Mouse (Mus musculus) neural tube, embryonic 13.5 days (tissue): ENCODE measurements around the gene Fbxo45. TPM values are rescaled to one million over a fixed set of nuclear protein-coding genes. Genes with fewer than 3 reads are reported as not detected.

Experiments used
- ATAC-seq: fragments of 200-750 bp; cut with Nextera tagmentation; 2 replicates; pipeline ENCODE4 v1.8.0; 2017; ENCODE audit warnings: low read depth, mild to moderate bottlenecking, moderate TSS enrichment, moderate library complexity
- H3K27ac ChIP-seq: fragments of 300-500 bp; sonication (generic); replicated peaks from 2 replicates; pipeline ENCODE4 v1.5.1; 2015; ENCODE audit warnings: moderate library complexity, mild to moderate bottlenecking, inconsistent platforms
- H3K27me3 ChIP-seq: fragments of 300-500 bp; sonication (generic); 2 replicates; pipeline ENCODE4 v1.6.1; 2015; ENCODE audit warnings: mild to moderate bottlenecking, inconsistent platforms
- H3K36me3 ChIP-seq: fragments of 300-500 bp; sonication (generic); 2 replicates; pipeline ENCODE4 v1.6.1; 2015; ENCODE audit warnings: mild to moderate bottlenecking, inconsistent platforms
- H3K4me1 ChIP-seq: fragments of 300-500 bp; sonication (generic); replicated peaks from 2 replicates; pipeline ENCODE4 v1.6.1; 2015; ENCODE audit warnings: inconsistent platforms
- H3K4me2 ChIP-seq: fragments of 300-500 bp; sonication (generic); 2 replicates; pipeline ENCODE4 v1.6.1; 2015; ENCODE audit warnings: inconsistent platforms, mild to moderate bottlenecking, moderate library complexity
- H3K4me3 ChIP-seq: fragments of 300-500 bp; sonication (generic); 2 replicates; pipeline ENCODE4 v1.5.1; 2015; ENCODE audit warnings: mild to moderate bottlenecking, inconsistent platforms
- H3K9ac ChIP-seq: fragments of 300-500 bp; sonication (generic); 2 replicates; pipeline ENCODE4 v1.6.1; 2015; ENCODE audit warnings: moderate library complexity, mild to moderate bottlenecking, inconsistent platforms
- H3K9me3 ChIP-seq: fragments of 300-500 bp; sonication (generic); 2 replicates; pipeline ENCODE4 v1.6.1; 2016; ENCODE audit warnings: inconsistent platforms
- WGBS: fragments of 180-500 bp; shearing (Covaris S2); methylation state at CpG from one replicate; pipeline ENCODE4 v1.1.7; 2015; 5-methylcytosine and 5-hydroxymethylcytosine counted together
- microRNA counts: library from miRNA; unstranded; fragments of <30 nt; microRNA quantifications from one replicate; lab custom pipeline; 2016
- microRNA-seq: library from miRNA; unstranded; fragments of <30 nt; microRNA quantifications from one replicate; pipeline ENCODE4, GENCODE M21; 2016
- polyA plus RNA-seq: library from polyadenylated mRNA; unstranded; fragments of >200 nt; fragmentation: Nextera tagmentation; extraction: Ambion mirVana; gene quantifications from 2 replicates; pipeline ENCODE4 v1.2.1, GENCODE M21; 2015

The Fbxo45 gene
- polyA plus RNA-seq, 1 experiment from 2014 or later: 18.4 TPM

DNA sequence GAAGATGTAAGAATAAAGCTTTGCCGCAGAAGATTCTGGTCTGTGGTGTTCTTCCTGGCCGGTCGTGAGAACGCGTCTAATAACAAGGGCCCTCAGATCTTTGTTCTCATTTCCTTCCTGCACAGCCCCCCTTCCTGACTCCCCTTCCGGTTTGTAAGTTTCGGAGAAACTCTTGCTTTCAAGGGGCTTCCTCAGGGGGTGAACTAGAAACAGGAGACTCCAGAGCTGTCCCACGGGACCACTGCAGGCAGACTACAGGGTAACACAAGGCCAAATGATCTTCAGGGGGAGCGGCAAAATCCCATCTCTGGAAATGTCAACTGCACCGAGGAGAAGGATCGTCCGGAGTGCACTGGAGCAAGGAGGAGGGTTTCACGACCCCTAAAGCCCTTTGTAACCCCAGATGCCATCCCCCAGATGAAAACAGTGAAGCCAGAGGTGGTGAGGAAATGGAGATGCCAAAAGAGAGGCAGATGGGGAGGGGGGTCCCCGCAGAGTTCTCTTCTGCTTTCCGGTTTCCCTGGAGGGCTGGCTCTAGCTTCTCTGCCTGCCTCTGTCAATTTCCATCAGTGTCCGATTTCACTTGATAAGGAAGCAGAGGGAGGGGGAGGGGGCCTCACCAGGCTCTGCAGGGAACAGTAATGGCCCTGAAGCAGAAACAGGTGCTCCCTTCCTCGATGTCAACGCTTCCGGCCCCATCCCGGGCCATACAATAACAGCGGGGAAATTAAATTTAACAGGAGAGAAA is 46.5 kb downstream of the Fbxo45 start:
- Histone ChIP-seq H3K9ac (peak overlapping the region; percentile 45; the same call in 1 of the 2 replicates), H3K36me3 (no peaks in the 10 kb centered on the region), H3K27me3 (peaks cover 15% of the 10 kb centered on the region; the same call in 1 of the 2 replicates), H3K27ac (peak overlapping the region; percentile 75), H3K9me3 (0 out of 2 replicates have a peak, but pooled peaks cover 5% of the 10 kb centered on the region), H3K4me2 (peak overlapping the region; percentile 44), H3K4me1 (peaks cover 6% of the 10 kb centered on the region), H3K4me3 (peak overlapping the region; percentile 15)
- WGBS: 55% methylated on average over 21 of the region's 21 CpGs
- ATAC-seq: peak; percentile 61

DNA sequence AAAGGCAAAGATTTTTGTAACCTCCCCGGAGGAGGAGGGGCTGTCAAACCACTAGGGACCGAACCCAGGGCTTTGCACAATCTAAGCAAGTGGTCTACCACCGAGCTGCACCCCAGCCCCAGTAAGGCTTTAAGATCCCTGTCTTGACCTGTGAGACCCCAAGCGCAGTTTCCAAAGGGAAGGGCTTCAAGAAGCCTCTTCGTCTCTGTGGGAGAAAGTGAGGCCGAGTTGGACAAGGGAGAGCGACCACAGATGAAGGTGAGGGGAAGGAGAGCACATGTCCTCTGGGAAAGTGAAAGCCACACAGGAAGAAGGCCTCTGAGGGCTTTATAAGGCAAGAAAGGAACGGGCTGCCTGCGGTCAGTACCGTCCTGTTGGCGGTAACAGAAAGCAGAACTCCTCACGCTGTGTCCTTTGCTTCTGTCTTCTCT is 56.9 kb downstream of the Fbxo45 start:
- Histone ChIP-seq H3K4me1 (no peaks in the 10 kb centered on the region), H3K36me3 (no peaks in the 10 kb centered on the region), H3K4me3 (no peak overlapping the region), H3K9ac (no peak overlapping the region), H3K9me3 (no peaks in the 10 kb centered on the region), H3K27me3 (no peaks in the 10 kb centered on the region), H3K4me2 (no peak overlapping the region), H3K27ac (no peak overlapping the region)
- ATAC-seq: no peak
- 68% methylated on average over 12 of the region's 12 CpGs for whole genome bisulfite sequencing

DNA sequence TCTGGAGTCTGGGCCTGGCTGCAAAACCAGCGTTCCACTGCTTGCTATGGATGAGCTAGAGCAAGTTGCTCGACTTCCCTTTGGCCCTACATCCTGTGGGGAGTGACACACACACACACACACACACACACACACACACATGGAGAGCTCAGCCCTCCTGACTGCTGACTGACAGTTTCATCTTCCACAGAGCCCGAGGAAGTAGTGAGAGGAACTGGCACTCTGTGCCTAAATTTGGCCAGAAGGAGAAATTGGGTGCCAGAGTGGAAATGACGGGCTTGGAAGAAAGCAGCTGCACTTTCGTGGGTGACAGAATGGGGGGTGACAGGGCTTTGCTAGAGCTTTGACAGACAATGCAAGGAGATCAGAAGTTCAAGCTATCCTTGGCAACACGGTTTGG is 57.8 kb downstream of the Fbxo45 start:
- H3K4me2 ChIP-seq: no peak overlapping the region
- no peak overlapping the region for H3K4me3 ChIP-seq
- ATAC-seq: no peak
- no peaks in the 10 kb centered on the region for H3K9me3 ChIP-seq
- 74% methylated on average over 6 of the region's 6 CpGs for WGBS
- no peaks in the 10 kb centered on the region for H3K27me3 ChIP-seq
- H3K4me1 ChIP-seq: no peaks in the 10 kb centered on the region
- H3K36me3 ChIP-seq: no peaks in the 10 kb centered on the region
- no peak overlapping the region for H3K27ac ChIP-seq
- H3K9ac ChIP-seq: no peak overlapping the region

DNA sequence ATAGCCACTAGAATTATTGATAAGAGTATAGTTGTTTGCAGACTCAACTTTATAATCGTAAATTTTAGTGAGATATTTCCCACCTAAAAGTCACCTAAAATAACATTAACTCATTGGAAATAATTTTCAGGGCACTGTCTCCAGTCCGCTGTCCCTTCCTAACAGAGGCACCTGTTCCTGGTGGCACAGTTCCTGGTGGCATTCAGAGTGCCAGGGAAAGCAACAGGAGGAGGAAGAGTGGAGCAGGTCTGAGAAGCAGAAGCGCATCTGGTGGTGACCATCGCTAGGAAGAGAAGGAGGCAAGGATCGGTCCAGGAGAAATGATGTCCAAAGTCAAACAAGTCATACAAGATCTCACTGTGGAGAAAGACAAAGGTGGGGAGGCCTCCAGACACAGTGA is 60.9 kb downstream of the Fbxo45 start:
- no peak overlapping the region for H3K9ac ChIP-seq
- H3K9me3 ChIP-seq: no peaks in the 10 kb centered on the region
- H3K27ac ChIP-seq: no peak overlapping the region
- H3K4me1 ChIP-seq: no peaks in the 10 kb centered on the region
- no peak overlapping the region for H3K4me2 ChIP-seq
- H3K27me3 ChIP-seq: no peaks in the 10 kb centered on the region
- 91% methylated on average over 5 of the region's 5 CpGs for WGBS
- ATAC-seq: no peak
- no peaks in the 10 kb centered on the region for H3K36me3 ChIP-seq
- H3K4me3 ChIP-seq: no peak overlapping the region

MicroRNAs within 50 kb of the gene (microRNA counts, 519-probe panel; counts per million panel counts)
- not detected for microRNA mmu-miR-1946a (lab: Ali Mortazavi, UCI)

Small RNA genes lying within 50 kb of the gene (microRNA-seq; reads per million reads assigned to microRNA genes)
- not detected for gene Mir1946a

Other genes with a start within 250 kb of the Fbxo45 start
- gene Senp5, start 243.9 kb downstream of the Fbxo45 start, polyA plus RNA-seq: 17.7 and 18.7 TPM in 2 replicates
- gene Pak2, start 167.8 kb downstream of the Fbxo45 start, polyA plus RNA-seq: 30.7 and 33.0 TPM in 2 replicates
- gene Pigx, start 147.4 kb downstream of the Fbxo45 start, polyA plus RNA-seq: 106 and 125 TPM in 2 replicates
- gene Cep19, start 147.4 kb downstream of the Fbxo45 start, polyA plus RNA-seq: 48.7 and 51.2 TPM in 2 replicates
- gene Nrros, start 81.6 kb downstream of the Fbxo45 start, polyA plus RNA-seq: 8.1 and 9.9 TPM in 2 replicates
- gene Bex6, start 67.3 kb downstream of the Fbxo45 start, polyA plus RNA-seq: not detected in 2 replicates
- 16.4 and 17.1 TPM in 2 replicates for gene Wdr53, start 69 bp upstream of the Fbxo45 start, polyA plus RNA-seq
- gene Smco1, start 24.3 kb upstream of the Fbxo45 start, polyA plus RNA-seq: 0.28 TPM in 1 of 2 replicates, not detected in the other
- gene Rnf168, start 30.3 kb upstream of the Fbxo45 start, polyA plus RNA-seq: 25.3 and 27.3 TPM in 2 replicates
- gene Ubxn7, start 85.1 kb upstream of the Fbxo45 start, polyA plus RNA-seq: 22.4 and 29.3 TPM in 2 replicates
- gene Tm4sf19, start 153.3 kb upstream of the Fbxo45 start, polyA plus RNA-seq: not detected in 2 replicates
- gene Tctex1d2, start 172.5 kb upstream of the Fbxo45 start, polyA plus RNA-seq: 33.2 and 40.3 TPM in 2 replicates
- gene Pcyt1a, start 183.8 kb upstream of the Fbxo45 start, polyA plus RNA-seq: 42.1 and 49.7 TPM in 2 replicates
- 0.17 TPM in 1 of 2 replicates, not detected in the other for gene Slc51a, start 240.7 kb upstream of the Fbxo45 start, polyA plus RNA-seq
- gene Zdhhc19, start 249.1 kb upstream of the Fbxo45 start, polyA plus RNA-seq: not detected in 2 replicates